Mouse (Mus musculus) erythroblast, embryonic 14.5 days (primary cell): ENCODE measurements around the gene Bri3bp. TPM values are rescaled to one million over a fixed set of nuclear protein-coding genes. Genes with fewer than 3 reads are reported as not detected.
"Not testable (repeated sequence)": the region's sequence is repeated elsewhere in the genome, so short reads cannot be mapped to it uniquely, and the experiment has no call there.

Source experiments
- H3K27me3 ChIP-seq: 2 replicates; pipeline ENCODE4 v1.6.1; 2012; ENCODE audit warnings: inconsistent platforms; ENCODE audit not compliant: control insufficient read depth
- H3K36me3 ChIP-seq: 2 replicates; pipeline ENCODE4 v1.6.1; 2012; ENCODE audit warnings: mild to moderate bottlenecking, inconsistent platforms; ENCODE audit not compliant: control insufficient read depth
- H3K4me1 ChIP-seq: 2 replicates; pipeline ENCODE4 v1.6.1; 2012; ENCODE audit warnings: inconsistent platforms; ENCODE audit not compliant: control insufficient read depth
- H3K4me3 ChIP-seq: replicated peaks from 2 replicates; pipeline ENCODE3; 2012; ENCODE audit warnings: moderate library complexity, mild to moderate bottlenecking, inconsistent platforms
- H3K9me3 ChIP-seq: 2 replicates; pipeline ENCODE4 v1.6.1; 2012; ENCODE audit warnings: low read length, inconsistent platforms, mixed read lengths; ENCODE audit not compliant: control insufficient read depth
- GATA1 ChIP-seq: IDR thresholded peaks from 2 replicates; pipeline ENCODE4 v1.6.1; 2012; ENCODE audit warnings: low read length, inconsistent platforms, mixed read lengths
- TAL1 ChIP-seq: IDR thresholded peaks from 3 replicates; pipeline ENCODE4 v1.6.1; 2012; ENCODE audit warnings: low read length, inconsistent platforms, mixed read lengths
- polyA plus RNA-seq: library from polyadenylated mRNA; stranded (reverse); fragments of >175 nt; gene quantifications from 2 replicates; pipeline ENCODE4 v1.2.3, GENCODE M21; 2012

The Bri3bp gene
- polyA plus RNA-seq, 1 experiment: 0.38 TPM

GRCm38 (mm10) chr5:125407020-125407830 is 34.1 kb upstream of the Bri3bp start:
- peaks cover 18% of the 10 kb centered on the region for H3K27me3 ChIP-seq
- no peak for TF ChIP-seq GATA1
- no peak for TF ChIP-seq TAL1
- no peaks in the 10 kb centered on the region; the same call in 1 of the 2 replicates for H3K9me3 ChIP-seq
- peak overlapping the region; percentile 67 for H3K4me3 ChIP-seq
- H3K4me1 ChIP-seq: peaks cover 77% of the 10 kb centered on the region
- H3K36me3 ChIP-seq: no peaks in the 10 kb centered on the region

GRCm38 (mm10) chr5:125407910-125408575 is 33.3 kb upstream of the Bri3bp start:
- Histone ChIP-seq H3K4me1 (peaks cover 72% of the 10 kb centered on the region), H3K4me3 (no peak overlapping the region)
- TF ChIP-seq GATA1: no peak
- TF ChIP-seq TAL1: no peak

GRCm38 (mm10) chr5:125408842-125409241 is 32.5 kb upstream of the Bri3bp start:
- Histone ChIP-seq H3K27me3 (peaks cover 2% of the 10 kb centered on the region), H3K36me3 (peaks cover 8% of the 10 kb centered on the region), H3K9me3 (no peaks in the 10 kb centered on the region), H3K4me1 (peaks cover 66% of the 10 kb centered on the region), H3K4me3 (peak overlapping the region; percentile 63)
- no peak for TF ChIP-seq GATA1
- no peak for TF ChIP-seq TAL1

More at GRCm38 (mm10) chr5:125407910-125408575, 33.3 kb upstream of the Bri3bp start:
- H3K36me3 ChIP-seq: no peaks in the 10 kb centered on the region; the same call in 1 of the 2 replicates
- peaks cover 10% of the 10 kb centered on the region for H3K27me3 ChIP-seq
- H3K9me3 ChIP-seq: no peaks in the 10 kb centered on the region

GRCm38 (mm10) chr5:125409348-125410090 is 31.8 kb upstream of the Bri3bp start:
- peaks cover 62% of the 10 kb centered on the region for H3K4me1 ChIP-seq
- TF ChIP-seq TAL1 (no peak), GATA1 (no peak)
- no peaks in the 10 kb centered on the region for H3K27me3 ChIP-seq
- peak overlapping the region; percentile 63 for H3K4me3 ChIP-seq
- peaks cover 13% of the 10 kb centered on the region for H3K36me3 ChIP-seq
- no peaks in the 10 kb centered on the region for H3K9me3 ChIP-seq

- Histone ChIP-seq H3K36me3 (peaks cover 39% of the 10 kb centered on the region), H3K9me3 (no peaks in the 10 kb centered on the region), H3K4me1 (peaks cover 40% of the 10 kb centered on the region), H3K27me3 (no peaks in the 10 kb centered on the region), H3K4me3 (no peak overlapping the region)
- TF ChIP-seq TAL1 (no peak), GATA1 (no peak)
Measured at GRCm38 (mm10) chr5:125411972-125412530, 29.3 kb upstream of the Bri3bp start.

GRCm38 (mm10) chr5:125412536-125412935 is 28.8 kb upstream of the Bri3bp start:
- not testable (repeated sequence) for H3K27me3 ChIP-seq, H3K4me3 ChIP-seq, H3K9me3 ChIP-seq
- H3K4me1 ChIP-seq: peaks cover 36% of the 10 kb centered on the region
- H3K36me3 ChIP-seq: peaks cover 43% of the 10 kb centered on the region

- Histone ChIP-seq H3K27me3 (no peaks in the 10 kb centered on the region), H3K4me1 (peaks cover 24% of the 10 kb centered on the region), H3K4me3 (no peak overlapping the region), H3K9me3 (no peaks in the 10 kb centered on the region), H3K36me3 (peaks cover 56% of the 10 kb centered on the region)
- TF ChIP-seq TAL1 (no peak), GATA1 (no peak)
Measured at GRCm38 (mm10) chr5:125413763-125414162, 27.6 kb upstream of the Bri3bp start.

GRCm38 (mm10) chr5:125416183-125416582 is 25.2 kb upstream of the Bri3bp start:
- Histone ChIP-seq H3K4me1 (peaks cover 5% of the 10 kb centered on the region), H3K4me3 (no peak overlapping the region), H3K9me3 (no peaks in the 10 kb centered on the region), H3K36me3 (peaks cover 79% of the 10 kb centered on the region), H3K27me3 (no peaks in the 10 kb centered on the region)
- TF ChIP-seq TAL1: no peak
- TF ChIP-seq GATA1: no peak
